Mouse (Mus musculus) cerebellum, postnatal 36 days (tissue): Measurements from ENCODE around the gene Amacr.
A peak's percentile ranks its signal among the peaks of the same experiment; 100 is the strongest.
"Not testable (repeated sequence)": the region's sequence is repeated elsewhere in the genome, so short reads cannot be mapped to it uniquely, and the experiment has no call there.

Experiments used
- DNase-seq, 2 experiments: peaks; one replicate each; pipeline ENCODE4 v3.0.0; 2021 to 2022; ENCODE audit warnings: mixed read lengths in 2 of 2

Amacr gene

GRCm38 (mm10) chr15:10981377-10982063 is at the start of gene Amacr:
Gene Amacr, plus strand, starts transcription at chr15:10981756.
- peak; percentile 92 to 93 for DNase-seq

GRCm38 (mm10) chr15:10933930-10934329 is 47.6 kb upstream of the Amacr start:
- no peak for DNase-seq

- no peak for DNase-seq
Observed at GRCm38 (mm10) chr15:10940148-10941108, 41.1 kb upstream of the Amacr start.

GRCm38 (mm10) chr15:10941901-10942300 is 39.7 kb upstream of the Amacr start:
- no peak for DNase-seq

GRCm38 (mm10) chr15:10947852-10948251 is 33.7 kb upstream of the Amacr start:
- DNase-seq: no peak

- DNase-seq: peak; percentile 4 to 13
Observed at GRCm38 (mm10) chr15:10951951-10952759, 29.4 kb upstream of the Amacr start, which contains the start of gene C1qtnf3. Gene C1qtnf3, plus strand, starts transcription at chr15:10952332.

- DNase-seq: no peak
Observed at GRCm38 (mm10) chr15:10952760-10953305, 28.7 kb upstream of the Amacr start.

- no peak for DNase-seq
Observed at GRCm38 (mm10) chr15:10953465-10953864, 28.1 kb upstream of the Amacr start.

GRCm38 (mm10) chr15:10954381-10955016 is 27.1 kb upstream of the Amacr start:
- no peak for DNase-seq

- DNase-seq: no peak
Observed at GRCm38 (mm10) chr15:10955156-10955555, 26.4 kb upstream of the Amacr start.

- no peak for DNase-seq
Observed at GRCm38 (mm10) chr15:10956706-10957105, 24.9 kb upstream of the Amacr start.

GRCm38 (mm10) chr15:10959277-10960026 is 22.1 kb upstream of the Amacr start:
- no peak for DNase-seq

- DNase-seq: no peak
Observed at GRCm38 (mm10) chr15:10960267-10960666, 21.3 kb upstream of the Amacr start.

- DNase-seq: no peak
Observed at GRCm38 (mm10) chr15:10962601-10963000, 19.0 kb upstream of the Amacr start.

- no peak for DNase-seq
Observed at GRCm38 (mm10) chr15:10969439-10969838, 12.1 kb upstream of the Amacr start.

- DNase-seq: no peak
Observed at GRCm38 (mm10) chr15:10970777-10971176, 10.8 kb upstream of the Amacr start.

GRCm38 (mm10) chr15:10977151-10977550 is 4.4 kb upstream of the Amacr start:
- no peak for DNase-seq

- no peak for DNase-seq
Observed at GRCm38 (mm10) chr15:10980712-10981111, 844 bp upstream of the Amacr start.

GRCm38 (mm10) chr15:10982064-10982435 is 494 bp downstream of the Amacr start:
- DNase-seq: no peak

- no peak for DNase-seq
Observed at GRCm38 (mm10) chr15:10985756-10986155, 4.2 kb downstream of the Amacr start.

GRCm38 (mm10) chr15:10986477-10986876 is 4.9 kb downstream of the Amacr start:
- DNase-seq: not testable (repeated sequence)
